Mouse (Mus musculus): Measurements from ENCODE around the gene Tmem205.

Gene Tmem205

GRCm38 (mm10) chr9:21927208-21927753 is at the start of gene Tmem205, which contains the start of gene Ccdc159:
Gene Tmem205, minus strand, starts transcription at chr9:21927556.
Gene Ccdc159, plus strand, starts transcription at chr9:21927471.
- peak; percentile 91 for DNase-seq

GRCm38 (mm10) chr9:21976626-21977175 is 49.3 kb upstream of the Tmem205 start:
- no peak for DNase-seq

DNA sequence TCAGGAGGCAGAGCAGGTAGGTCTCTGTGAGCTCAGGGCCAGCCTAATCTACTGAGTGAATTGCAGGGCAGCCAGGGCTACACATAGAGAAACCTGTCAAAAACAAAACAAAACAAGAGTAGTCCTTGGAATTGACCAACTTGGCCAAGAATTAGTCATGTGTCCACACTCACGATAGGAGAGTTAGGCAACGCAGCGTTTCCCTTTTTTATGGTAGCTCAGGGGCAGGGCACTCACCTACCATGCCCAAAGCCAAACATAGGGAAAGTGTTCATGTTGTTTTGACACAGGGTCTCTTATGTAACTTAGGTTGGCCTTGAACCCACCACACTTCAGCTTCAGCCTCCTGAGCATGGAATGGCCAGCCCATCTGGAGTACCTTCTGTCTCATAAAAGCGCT is 41.9 kb upstream of the Tmem205 start:
- no peak for DNase-seq

DNA sequence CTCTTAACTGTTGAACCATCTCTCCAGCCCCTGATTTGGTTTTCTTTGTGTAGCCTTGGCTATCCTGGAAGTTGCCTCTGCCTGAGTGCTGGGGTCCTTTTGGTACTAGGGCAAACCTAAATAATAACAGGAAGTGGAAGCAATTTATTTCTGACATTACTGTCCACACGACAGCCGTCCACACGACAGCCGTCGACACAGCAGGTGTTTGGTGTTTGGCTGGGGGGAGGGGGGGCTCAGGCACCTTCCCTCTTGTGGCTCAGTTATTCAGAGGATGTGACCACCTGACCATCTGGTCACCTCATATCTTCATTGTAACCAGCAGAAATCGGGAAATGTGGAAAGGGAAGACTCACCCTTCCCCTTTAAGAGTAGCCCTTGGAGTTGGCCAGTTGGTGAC is 41.5 kb upstream of the Tmem205 start:
- DNase-seq, result no peak

GRCm38 (mm10) chr9:21963417-21963816 is 36.1 kb upstream of the Tmem205 start, which contains the start of gene Epor:
Gene Epor, minus strand, starts transcription at chr9:21963506.
- peak; percentile 46 for DNase-seq

GRCm38 (mm10) chr9:21962416-21963059 is 35.2 kb upstream of the Tmem205 start:
- DNase-seq, result peak; percentile 48

- no peak for DNase-seq
These were observed 34.7 kb upstream of the Tmem205 start for GRCm38 (mm10) chr9:21962010-21962409.

GRCm38 (mm10) chr9:21961366-21961980 is 34.1 kb upstream of the Tmem205 start:
- peak; percentile 29 for DNase-seq

GRCm38 (mm10) chr9:21960558-21961208 is 33.3 kb upstream of the Tmem205 start:
- DNase-seq, result peak; percentile 51

- peak; percentile 34 for DNase-seq
These were observed 32.8 kb upstream of the Tmem205 start for GRCm38 (mm10) chr9:21960135-21960534.

GRCm38 (mm10) chr9:21959244-21959643 is 31.9 kb upstream of the Tmem205 start:
- DNase-seq, result no peak

- DNase-seq, result no peak
These were observed 31.0 kb upstream of the Tmem205 start for GRCm38 (mm10) chr9:21958372-21958771.

- peak; percentile 100 for DNase-seq
These were observed 28.4 kb upstream of the Tmem205 start, which contains the start of gene Swsap1 for GRCm38 (mm10) chr9:21955570-21956281. Gene Swsap1, plus strand, starts transcription at chr9:21955755.

DNA sequence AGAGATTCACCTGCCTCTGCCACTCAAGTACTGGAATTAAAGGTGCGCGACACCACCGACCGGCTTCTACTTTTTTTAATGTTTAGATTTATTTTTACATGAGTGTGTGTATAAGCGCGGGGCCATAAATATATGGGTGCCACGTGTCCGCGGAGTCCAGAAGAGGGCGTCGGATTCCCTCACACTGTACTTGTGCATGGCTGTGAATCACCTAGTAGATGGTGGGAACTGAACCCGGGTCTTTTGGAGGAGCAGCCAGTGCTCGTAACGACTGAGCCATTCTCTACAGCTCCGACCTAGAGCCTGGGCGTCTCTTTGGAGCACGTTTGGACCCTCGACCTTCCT is 27.8 kb upstream of the Tmem205 start:
- no peak for DNase-seq

DNA sequence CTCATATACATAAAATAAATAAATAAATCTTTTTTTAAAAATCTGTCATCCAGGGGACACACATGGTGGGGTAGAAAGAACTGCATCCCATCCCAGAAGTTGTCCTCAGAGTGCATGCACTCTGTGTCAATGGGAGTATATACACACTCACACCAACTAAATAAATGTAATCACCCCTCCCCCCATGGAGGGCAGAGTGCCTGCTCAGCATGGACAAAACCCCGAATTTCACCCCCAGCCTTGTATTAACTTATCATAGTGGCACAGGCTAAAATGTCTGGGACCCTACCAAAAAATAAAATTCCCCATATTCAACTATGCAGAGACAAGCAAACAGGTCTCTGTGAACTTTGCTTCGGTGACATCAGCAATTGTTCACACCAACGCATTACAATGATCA is 27.3 kb upstream of the Tmem205 start:
- no peak for DNase-seq

DNA sequence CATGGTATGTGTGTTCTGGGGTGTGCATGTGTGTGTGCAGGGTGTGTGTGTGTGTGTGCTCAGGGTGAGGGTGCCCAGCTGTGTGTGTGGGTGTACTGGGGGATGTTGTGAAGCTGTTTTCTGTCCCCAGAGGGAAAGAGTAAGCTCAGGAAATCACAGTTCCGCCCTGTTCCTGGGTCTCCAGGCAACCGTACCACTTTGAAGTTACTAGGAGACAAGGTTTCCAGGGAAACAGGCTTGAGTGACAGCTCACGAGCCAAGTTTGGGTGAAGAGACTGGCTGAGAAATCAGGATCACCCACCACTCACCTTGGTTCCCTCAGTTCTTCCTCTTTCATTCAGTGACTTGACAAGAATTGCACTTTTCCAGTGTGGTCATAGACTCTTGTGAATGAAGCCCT is 26.2 kb upstream of the Tmem205 start:
- no peak for DNase-seq

GRCm38 (mm10) chr9:21951977-21952376 is 24.6 kb upstream of the Tmem205 start:
- DNase-seq, result no peak

DNA sequence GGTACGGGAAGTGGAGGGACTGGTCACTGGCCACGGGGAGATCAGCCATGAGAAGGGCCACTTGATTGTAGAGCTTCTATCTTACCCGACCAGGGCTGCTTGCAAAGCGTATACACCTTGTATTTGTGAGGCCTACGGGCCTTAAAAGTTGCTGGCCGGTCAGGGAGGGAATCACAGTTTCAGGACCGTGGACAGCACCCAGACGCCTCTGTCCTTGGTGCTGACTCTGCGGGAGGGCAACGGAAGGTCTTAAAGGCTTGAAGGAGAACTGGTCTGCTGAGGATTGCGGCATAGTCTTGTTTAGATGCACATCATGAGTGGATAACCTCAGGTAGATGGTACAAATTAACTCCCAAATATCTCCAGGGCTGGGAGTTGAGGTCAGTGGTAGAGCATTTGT is 23.0 kb upstream of the Tmem205 start:
- peak; percentile 77 for DNase-seq

DNA sequence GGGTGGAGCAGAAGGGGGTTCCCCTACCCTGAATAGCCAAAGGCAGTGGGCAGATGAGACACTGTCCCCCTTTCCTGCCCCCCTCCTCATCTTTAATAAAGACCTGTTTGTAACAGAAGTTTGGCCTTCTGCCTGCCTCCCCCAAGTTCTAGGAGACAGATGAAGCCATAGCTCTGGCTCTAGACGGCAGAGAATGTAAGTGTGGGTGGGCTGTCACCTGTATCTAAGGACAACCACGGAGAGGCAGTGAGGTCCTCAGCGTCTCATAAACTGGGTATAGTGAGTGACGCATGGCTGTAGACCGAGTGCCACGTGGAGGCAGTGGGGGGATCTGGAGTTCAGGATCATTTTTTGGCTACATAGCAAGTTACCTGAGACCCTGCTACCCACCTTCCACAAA is 21.4 kb upstream of the Tmem205 start:
- no peak for DNase-seq

DNA sequence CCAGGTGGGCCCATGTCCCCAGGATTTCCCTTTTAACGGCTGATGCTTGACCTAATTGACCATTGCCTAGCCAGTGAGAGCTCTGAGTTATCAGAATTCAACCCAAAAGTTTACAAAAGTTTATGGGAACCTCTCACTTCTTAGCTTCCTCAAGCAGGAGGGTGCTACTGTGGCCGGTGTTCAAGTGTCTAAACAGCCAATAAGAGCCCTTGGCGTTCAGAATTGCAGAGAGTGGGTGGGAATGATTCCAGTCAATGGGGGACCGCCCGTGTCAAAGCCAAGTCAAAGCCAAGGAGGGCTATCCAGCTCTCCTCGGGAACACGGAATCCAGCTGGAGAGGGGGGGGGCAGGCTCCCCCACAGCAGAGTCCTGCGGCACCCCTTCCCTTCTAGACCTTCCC is 20.8 kb upstream of the Tmem205 start:
- DNase-seq, result no peak

DNA sequence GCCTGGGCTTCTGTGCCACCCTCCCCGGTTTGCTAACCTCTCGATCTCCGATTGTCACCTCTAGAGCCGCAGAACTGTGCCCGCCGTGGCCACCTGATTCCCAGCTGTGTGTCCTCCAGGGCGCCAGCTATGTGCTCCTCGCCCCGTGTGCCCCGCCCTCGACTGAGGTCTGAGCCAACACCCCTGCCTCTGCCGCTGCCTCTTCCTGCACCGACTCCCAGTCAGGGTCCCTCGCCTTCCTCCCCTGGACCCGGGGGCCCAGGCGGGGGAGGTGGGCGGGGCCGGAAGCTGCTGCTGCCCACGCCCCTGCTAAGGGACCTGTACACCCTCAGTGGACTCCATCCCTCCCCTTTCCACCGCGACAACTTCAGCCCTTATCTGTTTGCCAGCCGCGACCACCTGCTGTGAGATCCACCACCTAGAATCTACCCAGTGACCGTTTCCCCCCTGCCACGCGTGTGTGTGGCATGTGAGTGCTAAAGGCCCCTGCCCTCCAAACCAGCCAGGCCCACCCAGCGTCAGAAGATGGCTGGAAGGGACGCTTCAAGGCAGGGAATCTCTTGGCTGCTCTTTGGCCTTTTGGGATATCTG is 20.3 kb upstream of the Tmem205 start:
- DNase-seq, result no peak

GRCm38 (mm10) chr9:21944267-21944666 is 16.9 kb upstream of the Tmem205 start:
- DNase-seq, result no peak
